Mouse (Mus musculus) cerebellum, adult 8-10 months (tissue): ENCODE measurements around the gene Nlrp3.

Experiments
- DNase-seq: peaks from one replicate; pipeline ENCODE4 v3.0.0; 2022

Nlrp3 gene

GRCm38 (mm10) chr11:59541324-59541723, at the start of gene Nlrp3:
Gene Nlrp3 (plus strand): TSS chr11:59541568.
- no peak for DNase-seq

GRCm38 (mm10) chr11:59496672-59497310, 44.6 kb upstream of the Nlrp3 start:
- no peak for DNase-seq

DNA sequence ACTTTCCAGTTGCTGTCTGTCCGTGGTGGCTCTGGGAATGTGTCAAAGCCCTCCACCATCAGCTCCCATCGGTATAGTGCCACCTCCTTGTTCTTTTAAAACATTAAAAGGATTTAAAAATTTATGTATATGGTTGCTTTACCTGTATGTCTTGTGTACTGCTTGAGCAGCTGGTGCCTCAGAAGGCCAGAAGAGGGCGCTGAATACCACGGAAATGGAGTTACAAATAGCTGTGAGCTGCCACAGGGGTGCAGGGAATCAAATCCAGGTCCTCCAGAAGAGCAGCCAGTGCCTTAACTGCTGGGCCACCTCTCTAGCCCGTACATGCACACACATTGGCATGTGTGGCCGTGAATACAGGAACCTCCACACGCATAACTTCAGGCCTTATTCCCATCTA, 43.6 kb upstream of the Nlrp3 start:
- no peak for DNase-seq

DNA sequence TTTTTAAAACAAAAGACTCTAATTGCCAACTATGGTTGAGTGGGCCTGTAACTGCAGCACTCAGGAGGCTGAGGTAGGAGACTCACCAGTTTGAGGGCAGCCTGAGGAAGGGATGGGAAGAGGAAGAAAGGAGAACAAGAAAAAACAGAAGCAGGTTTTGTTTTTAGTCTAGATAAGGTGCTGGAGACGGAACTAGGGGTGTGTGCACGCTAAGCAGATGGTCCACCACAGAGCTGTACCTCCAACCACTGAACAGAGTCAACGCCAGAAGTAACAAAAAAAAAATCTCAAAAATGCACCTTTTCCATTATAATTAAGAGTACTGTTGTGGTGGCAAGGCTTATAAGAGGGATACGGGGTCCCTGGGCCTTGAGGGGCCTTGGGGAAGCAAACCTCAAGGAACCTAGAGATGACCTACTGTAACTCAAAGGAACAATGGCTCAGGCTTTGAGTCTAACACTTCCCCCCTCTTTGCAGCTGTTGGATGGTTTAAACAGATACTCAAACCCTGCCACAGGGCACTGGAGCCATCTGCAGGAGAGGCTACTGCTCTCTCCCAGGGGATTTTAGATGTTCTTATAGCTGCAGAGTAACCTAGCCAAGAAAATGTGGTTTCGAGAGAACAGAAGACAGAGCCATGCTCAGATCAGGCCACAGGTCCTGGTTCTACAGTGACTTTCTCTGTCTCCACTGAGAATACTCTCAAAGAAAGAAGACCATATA, 39.2 kb upstream of the Nlrp3 start:
- no peak for DNase-seq

GRCm38 (mm10) chr11:59505351-59505838, 36.0 kb upstream of the Nlrp3 start:
- peak; percentile 62 for DNase-seq

GRCm38 (mm10) chr11:59505839-59506712, 35.3 kb upstream of the Nlrp3 start:
- DNase-seq = peak; percentile 77

- DNase-seq = no peak
Observed at GRCm38 (mm10) chr11:59506713-59507074, 34.7 kb upstream of the Nlrp3 start.

DNA sequence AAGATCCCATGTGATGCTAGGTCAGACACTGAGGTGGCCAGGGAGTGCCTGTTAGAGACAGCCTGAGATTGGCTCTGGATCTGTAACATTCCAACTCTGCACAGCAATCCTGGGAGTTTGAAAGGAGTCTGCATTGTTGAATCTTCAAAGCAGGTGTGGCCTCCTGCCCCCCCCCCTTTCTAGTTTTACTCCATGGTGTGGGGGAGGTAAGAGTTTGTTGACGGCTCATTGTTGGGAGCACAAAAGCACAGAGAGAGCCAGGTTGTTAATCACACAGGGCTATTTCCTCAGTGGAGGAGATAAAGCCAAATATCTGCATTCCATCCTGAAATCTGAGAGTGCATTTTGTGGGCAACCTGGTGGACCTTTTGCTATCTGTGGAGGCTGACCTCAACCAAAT, 29.8 kb upstream of the Nlrp3 start:
- DNase-seq = no peak

GRCm38 (mm10) chr11:59512733-59513132, 28.6 kb upstream of the Nlrp3 start:
- DNase-seq = no peak

- DNase-seq = no peak
Observed at GRCm38 (mm10) chr11:59513556-59513955, 27.8 kb upstream of the Nlrp3 start.

DNA sequence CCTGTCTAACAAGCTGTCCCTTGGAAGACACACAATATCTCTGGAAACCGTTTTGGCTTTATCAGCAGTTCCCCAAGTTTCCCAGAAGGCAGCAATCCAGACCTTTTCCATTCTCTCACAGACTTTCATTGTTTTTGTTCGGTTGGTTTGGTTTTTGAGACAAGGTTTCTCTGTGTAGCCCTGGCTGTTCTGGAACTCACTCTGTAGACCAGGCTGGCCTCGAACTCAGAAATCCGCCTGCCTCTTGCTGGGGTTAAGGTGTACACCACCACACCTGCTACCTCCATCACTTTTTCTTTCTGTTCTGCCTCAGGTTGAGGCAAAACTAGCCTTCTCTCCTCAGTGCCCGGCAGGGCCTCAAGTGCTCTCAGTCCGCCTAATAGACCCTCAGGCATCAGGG, 27.0 kb upstream of the Nlrp3 start:
- no peak for DNase-seq

DNA sequence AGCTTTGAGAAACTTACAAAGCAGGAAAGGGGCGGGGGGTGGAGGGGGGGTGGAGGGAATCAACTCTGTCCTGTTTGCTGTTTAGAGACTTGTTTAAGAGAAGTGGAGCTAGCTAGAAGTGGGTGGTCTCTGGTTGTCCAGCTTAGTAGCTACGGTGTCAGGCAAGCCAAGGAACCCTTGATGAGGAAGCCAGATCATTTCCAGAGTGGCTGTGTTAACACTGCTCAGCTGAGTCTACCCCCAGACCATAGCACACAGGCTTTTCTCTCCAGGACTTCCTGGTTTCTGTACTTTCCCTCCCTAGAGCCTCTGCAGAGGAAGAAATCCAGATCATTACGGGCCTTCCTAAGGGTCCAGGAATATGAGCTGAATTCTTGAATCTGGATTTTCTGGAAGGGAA, 26.6 kb upstream of the Nlrp3 start:
- DNase-seq = no peak

- no peak for DNase-seq
Observed at GRCm38 (mm10) chr11:59517441-59517840, 23.9 kb upstream of the Nlrp3 start.

GRCm38 (mm10) chr11:59518226-59518625, 23.1 kb upstream of the Nlrp3 start:
- no peak for DNase-seq

DNA sequence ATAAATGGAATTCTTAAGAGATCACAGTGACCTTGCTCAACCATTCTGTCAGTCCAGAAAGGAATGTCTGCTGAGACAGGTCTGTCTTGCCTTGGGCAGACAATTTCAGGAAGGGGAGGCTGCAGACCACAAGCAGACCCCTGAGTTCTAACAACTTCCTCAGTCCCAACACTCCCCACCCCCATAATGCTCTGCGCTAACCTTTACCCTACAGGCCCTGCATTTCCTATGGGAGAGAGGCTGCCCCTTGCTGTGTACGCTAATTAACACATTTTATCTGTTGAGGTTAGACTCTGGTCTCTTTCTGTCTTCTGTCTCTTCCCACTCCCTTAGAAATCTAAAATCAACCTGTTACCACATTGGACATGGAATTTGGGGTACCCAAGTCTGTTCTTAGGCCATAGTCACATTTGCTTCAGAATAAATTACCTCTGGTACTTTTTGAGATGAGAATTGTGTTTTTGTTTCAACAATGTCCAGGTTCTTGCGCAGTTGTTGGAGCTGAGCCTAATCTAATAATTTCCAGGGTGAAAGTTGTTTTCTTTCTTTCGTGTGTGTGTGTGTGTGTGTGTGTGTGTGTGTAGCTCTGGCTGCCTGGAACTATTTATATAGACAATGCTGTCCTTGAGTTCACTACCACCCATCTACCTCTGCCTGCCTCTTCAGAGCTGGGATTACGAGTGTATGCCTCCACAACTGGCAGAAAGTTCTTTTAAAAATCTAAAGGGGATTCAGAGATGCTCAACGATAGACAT, 21.4 kb upstream of the Nlrp3 start:
- DNase-seq = no peak

DNA sequence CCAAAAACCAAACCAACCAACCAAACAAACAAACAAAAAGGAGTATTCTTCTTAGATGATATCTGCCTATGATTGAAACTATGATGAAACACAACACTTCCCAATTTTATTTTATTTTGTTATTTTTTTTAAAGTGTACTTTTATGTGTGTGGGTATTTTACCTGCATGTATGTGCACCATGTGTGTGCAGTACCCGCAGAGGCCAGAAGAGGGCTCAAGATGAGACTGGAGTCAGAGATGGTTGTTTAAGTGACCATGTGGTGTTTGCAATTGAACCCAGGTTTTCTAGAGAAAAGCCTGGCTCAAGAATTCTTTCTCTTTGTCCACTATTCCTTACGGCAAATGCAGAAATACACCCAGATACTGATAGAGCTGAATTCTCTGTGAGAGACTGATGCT, 17.2 kb upstream of the Nlrp3 start:
- DNase-seq = no peak

- DNase-seq = peak; percentile 83
Observed at GRCm38 (mm10) chr11:59525237-59525636, 16.1 kb upstream of the Nlrp3 start.

- DNase-seq = no peak
Observed at GRCm38 (mm10) chr11:59526472-59527080, 14.8 kb upstream of the Nlrp3 start, which contains the start of gene Zkscan17. Gene Zkscan17 (minus strand): TSS chr11:59526751.

GRCm38 (mm10) chr11:59530221-59530620, 11.1 kb upstream of the Nlrp3 start:
- DNase-seq = no peak

- DNase-seq = peak; percentile 75
Observed at GRCm38 (mm10) chr11:59530870-59531535, 10.4 kb upstream of the Nlrp3 start.

- DNase-seq = no peak
Observed at GRCm38 (mm10) chr11:59531562-59531961, 9.8 kb upstream of the Nlrp3 start.
